Mouse (Mus musculus) forebrain, embryonic 13.5 days (tissue): ENCODE results near the gene Npat. TPM values are rescaled to one million over a fixed set of nuclear protein-coding genes. Genes with fewer than 3 reads are reported as not detected.
A peak's percentile ranks its signal among the peaks of the same experiment; 100 is the strongest.

Source experiments
- ATAC-seq: fragments of 200-750 bp; cut with Nextera tagmentation; 2 replicates; pipeline ENCODE4 v1.8.0; 2017
- H3K27ac ChIP-seq: fragments of 300-500 bp; sonication (generic); 2 replicates; pipeline ENCODE4 v1.5.1; 2015; ENCODE audit warnings: inconsistent platforms, mild to moderate bottlenecking, moderate library complexity
- H3K27me3 ChIP-seq: fragments of 300-500 bp; sonication (generic); 2 replicates; pipeline ENCODE4 v1.6.1; 2015; ENCODE audit warnings: mild to moderate bottlenecking, inconsistent platforms
- H3K36me3 ChIP-seq: fragments of 300-500 bp; sonication (generic); 2 replicates; pipeline ENCODE4 v1.6.1; 2015; ENCODE audit warnings: mild to moderate bottlenecking, inconsistent platforms; ENCODE audit not compliant: poor library complexity, severe bottlenecking
- H3K4me1 ChIP-seq: fragments of 300-500 bp; sonication (generic); 2 replicates; pipeline ENCODE4 v1.6.1; 2015; ENCODE audit warnings: inconsistent platforms
- H3K4me2 ChIP-seq: fragments of 300-500 bp; sonication (generic); 2 replicates; pipeline ENCODE4 v1.6.1; 2015; ENCODE audit warnings: inconsistent platforms, mild to moderate bottlenecking, moderate library complexity
- H3K4me3 ChIP-seq: fragments of 300-500 bp; sonication (generic); 2 replicates; pipeline ENCODE4 v1.5.1; 2015; ENCODE audit warnings: mild to moderate bottlenecking, inconsistent platforms
- H3K9ac ChIP-seq: fragments of 300-500 bp; sonication (generic); 2 replicates; pipeline ENCODE4 v1.6.1; 2015; ENCODE audit warnings: mild to moderate bottlenecking, inconsistent platforms
- H3K9me3 ChIP-seq: fragments of 300-500 bp; sonication (generic); replicated peaks from 2 replicates; pipeline ENCODE4 v1.6.1; 2016; ENCODE audit warnings: inconsistent platforms
- WGBS: fragments of 180-500 bp; shearing (Covaris S2); methylation state at CpG from one replicate; pipeline ENCODE4 v1.1.7; 2015; 5-methylcytosine and 5-hydroxymethylcytosine counted together
- polyA plus RNA-seq: library from polyadenylated mRNA; unstranded; fragments of >200 nt; fragmentation: Nextera tagmentation; extraction: Ambion mirVana; gene quantifications from 2 replicates; pipeline ENCODE4 v1.2.1, GENCODE M21; 2015

Gene Npat
- polyA plus RNA-seq, 1 experiment from 2014 or later, result 13.6 TPM

DNA sequence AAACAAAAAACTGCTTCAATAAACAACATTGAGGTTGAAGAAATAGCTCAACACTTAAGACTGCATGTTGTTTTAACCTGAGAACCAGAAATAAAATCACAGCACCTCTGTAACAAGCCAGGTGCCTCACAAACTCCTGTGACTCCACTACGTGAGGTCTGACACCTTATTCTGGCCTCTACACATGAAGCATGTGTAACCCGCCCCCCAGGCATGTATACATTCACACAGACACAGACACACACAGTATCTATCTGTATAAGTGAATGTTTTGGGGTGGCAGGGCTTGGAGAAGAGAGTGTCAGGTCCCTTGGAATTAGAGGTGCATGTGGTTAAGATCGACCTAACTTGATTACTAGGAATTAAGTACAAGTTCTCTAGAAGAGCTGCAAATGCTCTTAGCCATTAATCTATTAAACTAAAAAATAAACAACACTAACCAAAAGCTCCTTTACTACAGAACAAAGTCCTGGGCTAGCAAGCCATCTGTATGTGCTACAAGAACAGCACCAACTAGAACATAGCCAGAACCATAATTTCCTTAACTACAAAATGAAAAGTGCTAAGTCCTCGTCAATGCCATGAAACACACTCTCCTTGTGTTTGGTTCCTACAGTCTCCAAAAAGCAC is 60.2 kb downstream of the Npat start:
- Histone ChIP-seq H3K27me3 (no peaks in the 10 kb centered on the region), H3K4me2 (no peak overlapping the region), H3K27ac (no peak overlapping the region), H3K4me3 (no peak overlapping the region), H3K9me3 (no peaks in the 10 kb centered on the region), H3K36me3 (peaks cover 32% of the 10 kb centered on the region), H3K4me1 (no peaks in the 10 kb centered on the region), H3K9ac (no peak overlapping the region)
- no peak for ATAC-seq
- WGBS, result 91% methylated on average over 4 of the region's 4 CpGs

- ATAC-seq, result no peak
- H3K36me3 ChIP-seq, result peaks cover 20% of the 10 kb centered on the region
- H3K27me3 ChIP-seq, result no peaks in the 10 kb centered on the region
- no peaks in the 10 kb centered on the region for H3K9me3 ChIP-seq
- 80% methylated on average over 6 of the region's 6 CpGs for WGBS
- H3K4me2 ChIP-seq, result no peak overlapping the region
- H3K27ac ChIP-seq, result no peak overlapping the region
- H3K4me1 ChIP-seq, result no peaks in the 10 kb centered on the region
- H3K9ac ChIP-seq, result no peak overlapping the region
- H3K4me3 ChIP-seq, result no peak overlapping the region
These were observed 61.8 kb downstream of the Npat start for GRCm38 (mm10) chr9:53598631-53599030.

DNA sequence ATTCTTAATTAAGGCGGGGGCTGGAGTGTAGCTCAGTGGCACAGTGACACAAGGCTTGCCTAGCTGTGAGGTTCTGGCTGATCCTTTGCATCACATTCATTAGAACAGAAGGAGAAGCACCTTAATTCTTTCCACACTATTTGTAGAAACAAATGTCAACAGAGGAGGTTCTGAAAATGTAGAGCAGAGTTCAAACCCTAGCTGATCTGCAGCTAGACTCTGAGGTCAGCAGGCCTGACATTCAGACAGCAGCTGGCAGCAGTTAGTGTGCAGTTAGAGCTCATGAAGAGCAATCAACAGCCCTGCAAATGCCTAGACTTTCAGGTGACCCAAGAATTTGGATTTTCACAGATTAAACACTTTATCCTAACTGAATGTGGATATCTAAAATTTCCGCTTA is 64.7 kb downstream of the Npat start:
- Histone ChIP-seq H3K27ac (no peak overlapping the region), H3K4me1 (no peaks in the 10 kb centered on the region), H3K36me3 (peaks cover 7% of the 10 kb centered on the region; the same call in 1 of the 2 replicates), H3K9me3 (no peaks in the 10 kb centered on the region), H3K4me2 (no peak overlapping the region), H3K4me3 (no peak overlapping the region), H3K9ac (no peak overlapping the region), H3K27me3 (no peaks in the 10 kb centered on the region)
- WGBS, result 93% methylated on average over 2 of the region's 2 CpGs
- no peak for ATAC-seq

DNA sequence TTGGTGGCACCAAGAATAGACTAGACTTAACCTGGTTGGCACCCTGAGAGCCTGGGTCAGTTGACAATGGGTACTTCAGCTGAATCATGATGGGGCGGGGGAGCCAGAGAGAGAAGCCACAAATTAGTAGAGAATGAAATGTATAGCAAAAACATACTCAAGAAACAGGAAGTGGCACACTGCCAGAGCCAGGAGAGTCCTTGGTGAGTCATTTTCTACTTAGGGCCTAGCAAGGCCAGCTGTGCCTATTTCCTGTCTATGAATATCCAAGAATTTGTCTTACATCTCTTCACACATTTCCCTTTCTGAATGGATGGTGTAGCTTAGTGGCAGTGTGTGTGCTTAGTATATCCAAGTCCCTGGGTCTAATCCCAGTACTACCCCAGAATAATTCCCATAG is 66.5 kb downstream of the Npat start:
- peaks cover 7% of the 10 kb centered on the region; the same call in 1 of the 2 replicates for H3K36me3 ChIP-seq
- no peak for ATAC-seq
- no peaks in the 10 kb centered on the region for H3K27me3 ChIP-seq
- H3K4me1 ChIP-seq, result no peaks in the 10 kb centered on the region
- H3K9ac ChIP-seq, result no peak overlapping the region
- no peak overlapping the region for H3K4me3 ChIP-seq
- H3K9me3 ChIP-seq, result no peaks in the 10 kb centered on the region
- 91% methylated on average over 1 of the region's 1 CpGs for WGBS
- H3K27ac ChIP-seq, result no peak overlapping the region
- no peak overlapping the region for H3K4me2 ChIP-seq

GRCm38 (mm10) chr9:53603849-53604248 is 67.0 kb downstream of the Npat start:
- Histone ChIP-seq H3K9me3 (no peaks in the 10 kb centered on the region), H3K36me3 (peaks cover 3% of the 10 kb centered on the region; the same call in 1 of the 2 replicates), H3K4me1 (no peaks in the 10 kb centered on the region), H3K4me2 (no peak overlapping the region), H3K27me3 (no peaks in the 10 kb centered on the region), H3K9ac (no peak overlapping the region), H3K4me3 (no peak overlapping the region), H3K27ac (no peak overlapping the region)
- WGBS, result 90% methylated on average over 3 of the region's 3 CpGs
- no peak for ATAC-seq

DNA sequence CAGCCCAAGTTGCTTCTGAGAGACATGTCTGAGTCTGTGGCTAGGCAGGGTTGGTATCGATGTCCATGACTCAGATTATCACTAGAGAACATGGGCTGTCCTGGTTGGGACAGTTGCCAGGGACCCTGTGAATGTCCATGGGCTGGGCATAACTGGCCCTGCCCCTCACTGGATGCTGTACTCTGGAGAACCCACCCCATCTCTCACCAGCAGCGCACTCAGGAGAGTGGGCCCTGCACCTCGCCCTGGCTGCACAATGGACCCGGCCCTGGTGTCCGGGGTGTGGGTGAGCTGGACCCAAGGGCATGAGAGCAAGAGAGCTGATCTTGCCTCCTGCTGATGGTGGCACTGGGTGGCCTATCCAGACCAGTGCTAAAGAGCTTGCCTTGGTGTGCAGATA is 68.1 kb downstream of the Npat start:
- Histone ChIP-seq H3K4me2 (no peak overlapping the region), H3K4me1 (peaks cover 9% of the 10 kb centered on the region), H3K9ac (no peak overlapping the region), H3K27ac (no peak overlapping the region), H3K27me3 (no peaks in the 10 kb centered on the region), H3K9me3 (no peaks in the 10 kb centered on the region), H3K4me3 (no peak overlapping the region), H3K36me3 (peaks cover 3% of the 10 kb centered on the region; the same call in 1 of the 2 replicates)
- 94% methylated on average over 5 of the region's 5 CpGs for WGBS
- no peak for ATAC-seq

DNA sequence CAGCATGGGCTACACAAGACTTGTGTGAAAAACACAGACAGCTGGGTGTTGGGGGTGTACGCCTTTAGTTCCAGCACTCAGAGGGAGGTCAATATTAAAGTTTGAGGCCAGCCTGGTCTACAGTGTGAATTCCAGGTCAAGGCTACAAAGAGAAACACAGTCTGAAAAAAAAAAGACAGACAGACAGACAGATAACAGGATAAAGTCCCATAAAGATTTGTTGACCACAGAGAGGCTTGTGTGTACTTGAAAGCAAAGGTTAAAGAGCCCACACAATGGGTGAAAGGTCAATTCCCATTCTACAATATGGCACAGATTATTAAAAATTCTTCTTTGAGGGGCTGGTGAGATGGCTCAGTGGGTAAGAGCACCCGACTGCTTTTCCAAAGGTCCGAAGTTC is 70.3 kb downstream of the Npat start:
- ATAC-seq, result no peak
- H3K27me3 ChIP-seq, result no peaks in the 10 kb centered on the region
- H3K36me3 ChIP-seq, result peaks cover 2% of the 10 kb centered on the region; the same call in 1 of the 2 replicates
- 97% methylated on average over 3 of the region's 3 CpGs for WGBS
- no peaks in the 10 kb centered on the region for H3K9me3 ChIP-seq
- no peak overlapping the region for H3K9ac ChIP-seq
- no peak overlapping the region for H3K27ac ChIP-seq
- peaks cover 9% of the 10 kb centered on the region for H3K4me1 ChIP-seq
- H3K4me2 ChIP-seq, result no peak overlapping the region
- H3K4me3 ChIP-seq, result no peak overlapping the region

GRCm38 (mm10) chr9:53607816-53608215 is 71.0 kb downstream of the Npat start:
- Histone ChIP-seq H3K27ac (no peak overlapping the region), H3K36me3 (no peaks in the 10 kb centered on the region; the same call in 1 of the 2 replicates), H3K4me2 (no peak overlapping the region), H3K9me3 (no peaks in the 10 kb centered on the region), H3K27me3 (no peaks in the 10 kb centered on the region), H3K4me1 (peaks cover 9% of the 10 kb centered on the region), H3K4me3 (no peak overlapping the region), H3K9ac (no peak overlapping the region)
- ATAC-seq, result no peak
- 93% methylated on average over 4 of the region's 4 CpGs for WGBS

DNA sequence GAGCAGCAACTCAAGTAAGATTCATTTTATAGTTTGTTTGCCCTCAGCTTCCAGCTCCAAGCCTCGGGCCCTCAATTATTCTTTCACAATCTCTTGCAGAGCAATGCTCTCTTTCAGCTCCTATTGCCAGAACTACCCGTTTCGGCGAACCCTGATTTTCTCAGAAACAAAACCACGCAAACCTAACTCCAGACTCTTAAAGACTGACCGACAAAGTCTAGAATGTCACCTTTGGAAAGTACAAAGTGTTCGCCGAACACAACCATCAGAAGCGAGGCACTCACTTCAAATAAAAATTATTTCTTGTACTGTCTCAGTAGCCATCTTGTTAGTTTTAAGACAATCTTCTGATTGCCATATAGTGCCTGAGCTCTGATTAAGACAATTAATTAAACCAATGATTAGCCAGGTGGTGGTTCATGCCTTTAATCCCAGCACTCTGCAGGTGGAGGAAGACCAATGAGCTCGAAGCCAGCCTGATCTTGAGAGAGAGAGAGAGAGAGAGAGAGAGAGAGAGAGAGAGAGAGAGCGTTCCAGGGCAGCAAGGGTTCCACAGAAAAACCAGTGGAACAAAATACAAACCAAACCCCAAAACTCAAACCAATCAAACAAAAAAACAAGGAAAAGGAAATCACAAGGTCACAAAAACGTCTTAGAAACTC is 72.6 kb downstream of the Npat start:
- peaks cover 5% of the 10 kb centered on the region for H3K36me3 ChIP-seq
- peak overlapping the region; percentile 74 for H3K4me3 ChIP-seq
- H3K27me3 ChIP-seq, result no peaks in the 10 kb centered on the region
- no peak for ATAC-seq
- 76% methylated on average over 12 of the region's 12 CpGs for WGBS
- H3K9ac ChIP-seq, result peak overlapping the region; percentile 86
- H3K4me2 ChIP-seq, result peak overlapping the region; percentile 77
- no peak overlapping the region for H3K27ac ChIP-seq
- H3K4me1 ChIP-seq, result peaks cover 9% of the 10 kb centered on the region
- no peaks in the 10 kb centered on the region for H3K9me3 ChIP-seq

GRCm38 (mm10) chr9:53609968-53610781 is 73.3 kb downstream of the Npat start, which contains the start of gene Acat1:
Gene Acat1, minus strand, starts transcription at chr9:53610382.
- Histone ChIP-seq H3K4me1 (peaks cover 9% of the 10 kb centered on the region), H3K36me3 (peaks cover 11% of the 10 kb centered on the region), H3K9ac (peak within 1 kb of the TSS; percentile 86), H3K4me3 (peak within 1 kb of the TSS; percentile 74), H3K27me3 (no peaks in the 10 kb centered on the region), H3K27ac (peak within 1 kb of the TSS; percentile 51; the same call in 1 of the 2 replicates), H3K4me2 (peak within 1 kb of the TSS; percentile 77), H3K9me3 (no peaks in the 10 kb centered on the region)
- WGBS, result 7% methylated on average over 52 of the region's 52 CpGs
- peak; percentile 99 for ATAC-seq

DNA sequence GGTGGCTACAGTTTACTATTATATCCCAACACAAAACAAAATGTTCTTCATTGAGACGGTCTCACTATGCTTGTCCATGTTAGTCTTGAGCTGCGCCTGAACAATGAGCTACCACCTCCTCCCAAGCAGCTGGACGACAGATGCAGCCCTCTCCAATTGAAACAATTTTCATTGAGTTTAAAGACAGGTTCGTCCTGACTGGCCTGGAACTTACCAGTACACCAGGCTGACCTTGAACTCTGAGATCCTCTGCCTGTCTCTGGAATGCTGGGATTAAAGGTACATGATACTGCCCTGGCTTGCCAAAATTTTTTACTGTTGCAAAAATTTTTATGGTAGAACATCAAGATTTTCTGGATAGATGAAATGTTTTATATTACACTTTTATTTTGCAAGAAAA is 77.4 kb downstream of the Npat start:
- H3K27me3 ChIP-seq, result no peaks in the 10 kb centered on the region
- no peaks in the 10 kb centered on the region for H3K9me3 ChIP-seq
- H3K4me3 ChIP-seq, result no peak overlapping the region
- no peak overlapping the region for H3K27ac ChIP-seq
- no peak for ATAC-seq
- 87% methylated on average over 4 of the region's 4 CpGs for WGBS
- no peak overlapping the region for H3K9ac ChIP-seq
- peaks cover 5% of the 10 kb centered on the region for H3K4me1 ChIP-seq
- peaks cover 43% of the 10 kb centered on the region for H3K36me3 ChIP-seq
- no peak overlapping the region for H3K4me2 ChIP-seq

DNA sequence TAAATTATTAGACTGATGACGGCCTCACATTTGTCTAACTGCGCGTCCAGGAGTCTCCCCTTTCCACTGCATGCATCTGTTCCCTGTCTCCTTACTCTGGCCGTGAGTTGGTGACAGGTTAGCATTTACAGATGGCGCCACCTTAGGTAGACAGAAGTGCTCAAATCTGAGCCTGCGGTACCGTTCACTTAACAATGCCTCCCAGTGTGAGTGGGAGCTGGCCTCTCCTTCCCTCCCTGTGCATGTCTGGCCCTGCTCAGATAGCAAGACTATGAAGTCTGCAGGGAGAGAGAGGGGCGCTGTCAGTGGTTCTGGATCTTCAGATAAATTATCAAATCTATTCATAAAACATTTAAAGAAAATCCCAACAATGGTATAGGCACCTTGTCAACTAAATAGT is 78.4 kb downstream of the Npat start:
- 84% methylated on average over 8 of the region's 8 CpGs for WGBS
- Histone ChIP-seq H3K4me2 (no peak overlapping the region), H3K27ac (no peak overlapping the region), H3K9ac (no peak overlapping the region), H3K27me3 (no peaks in the 10 kb centered on the region), H3K36me3 (peaks cover 51% of the 10 kb centered on the region), H3K4me3 (no peak overlapping the region), H3K4me1 (no peaks in the 10 kb centered on the region), H3K9me3 (no peaks in the 10 kb centered on the region)
- no peak for ATAC-seq
